Mouse (Mus musculus) olfactory bulb, adult 2 months (tissue): ENCODE results near the gene Rhbdl2. TPM values are rescaled to one million over a fixed set of nuclear protein-coding genes. Genes with fewer than 3 reads are reported as not detected.

Experiments used
- H3K27ac ChIP-seq: fragments of 200-500 bp; 2 replicates; pipeline ENCODE4 v1.5.1; 2012; ENCODE audit warnings: low read depth, low read length; ENCODE audit not compliant: insufficient read depth
- H3K4me1 ChIP-seq: fragments of 200-500 bp; 2 replicates; pipeline ENCODE4 v1.6.1; 2012; ENCODE audit warnings: low read length; ENCODE audit not compliant: control insufficient read depth, insufficient read depth
- H3K4me3 ChIP-seq: fragments of 200-500 bp; 2 replicates; pipeline ENCODE4 v1.5.1; 2012; ENCODE audit warnings: mild to moderate bottlenecking, low read depth, low read length, moderate library complexity; ENCODE audit not compliant: insufficient read depth
- CTCF ChIP-seq: fragments of 200-500 bp; IDR thresholded peaks from 2 replicates; pipeline ENCODE4 v1.5.1; 2012; ENCODE audit warnings: low read depth, mild to moderate bottlenecking, low read length, moderate library complexity; ENCODE audit not compliant: insufficient read depth
- POLR2A ChIP-seq: fragments of 200-500 bp; IDR thresholded peaks from 2 replicates; pipeline ENCODE4 v1.6.1; 2012; ENCODE audit warnings: mild to moderate bottlenecking, low read depth, low read length, moderate library complexity; ENCODE audit not compliant: insufficient read depth
- WGBS: fragments of 180-500 bp; shearing (Covaris S2); methylation state at CpG from one replicate; pipeline ENCODE4 v1.1.7; 2018; 5-methylcytosine and 5-hydroxymethylcytosine counted together
- polyA plus RNA-seq: library from polyadenylated mRNA; stranded (reverse); fragments of >200 nt; gene quantifications from 2 replicates; pipeline ENCODE4 v1.2.4, GENCODE M21; 2012; ENCODE audit warnings: low replicate concordance; ENCODE audit not compliant: missing spikeins, insufficient read depth, insufficient read length

The Rhbdl2 gene
- polyA plus RNA-seq = not detected in 2 replicates

DNA sequence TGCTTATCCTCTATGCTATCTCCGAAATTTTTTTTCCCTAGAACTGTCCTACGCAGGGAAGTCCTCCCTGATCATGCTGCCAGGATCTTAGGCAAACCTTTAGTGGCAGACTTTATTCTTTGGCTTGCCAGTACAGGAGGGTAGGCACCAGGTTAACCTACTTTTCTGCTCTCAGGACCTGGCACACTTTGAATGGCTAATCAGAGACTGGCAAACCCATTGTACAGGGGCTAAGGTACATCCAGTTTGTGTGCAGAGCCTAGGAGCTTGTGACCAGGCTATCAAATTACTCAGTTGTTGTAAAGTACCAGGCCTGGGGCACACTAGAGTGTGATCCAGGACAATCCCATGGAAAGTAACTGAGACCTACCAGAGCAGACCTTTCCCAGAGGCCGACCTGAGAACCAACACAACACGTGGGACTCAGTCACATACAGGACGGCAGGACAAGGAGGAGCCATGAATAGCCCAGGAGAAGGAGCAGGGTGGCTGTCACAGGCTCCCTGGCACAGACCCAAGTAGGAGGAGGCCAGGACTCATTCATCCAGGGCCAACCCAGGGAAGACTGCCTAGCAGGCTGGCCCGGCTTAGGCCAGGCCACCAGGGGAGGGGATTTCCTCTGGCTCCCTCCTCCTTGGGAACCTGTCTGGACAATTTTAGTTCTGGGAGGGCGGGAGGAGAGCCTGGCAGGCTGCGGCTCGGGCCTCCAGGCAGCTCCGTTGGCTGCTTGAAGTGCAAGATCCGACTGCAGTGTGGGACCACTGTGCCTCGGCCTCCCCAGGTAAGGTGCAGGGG lies at the start of gene Rhbdl2:
Rhbdl2 (plus strand) TSS at position 684 of the 795 bp plus-strand sequence.
- no peak within 1 kb of the TSS for H3K4me3 ChIP-seq
- WGBS = 33% methylated on average over 12 of the region's 12 CpGs
- no peak within 1 kb of the TSS for H3K27ac ChIP-seq
- no peak for TF ChIP-seq CTCF
- TF ChIP-seq POLR2A = no peak
- H3K4me1 ChIP-seq = peaks cover 10% of the 10 kb centered on the region

DNA sequence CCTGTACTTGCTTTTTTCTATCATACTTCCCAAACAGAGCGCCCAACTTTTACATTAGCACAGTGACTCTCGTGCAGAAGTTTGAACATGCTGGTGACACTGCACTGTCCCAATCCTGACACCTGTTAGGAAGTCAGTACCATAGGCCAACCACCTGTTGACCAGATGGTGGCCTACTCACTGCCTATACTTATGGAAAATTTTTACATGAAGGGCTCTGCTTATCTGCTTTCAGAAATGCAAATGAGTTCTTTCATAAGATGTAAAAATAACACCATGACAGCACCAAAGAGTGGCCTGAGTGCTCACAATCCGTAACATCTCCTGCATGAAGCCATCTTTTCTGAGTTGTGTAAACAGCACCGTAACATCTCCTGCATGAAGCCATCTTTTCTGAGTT lies 49.0 kb upstream of the Rhbdl2 start:
- no peak for TF ChIP-seq CTCF
- TF ChIP-seq POLR2A = no peak

DNA sequence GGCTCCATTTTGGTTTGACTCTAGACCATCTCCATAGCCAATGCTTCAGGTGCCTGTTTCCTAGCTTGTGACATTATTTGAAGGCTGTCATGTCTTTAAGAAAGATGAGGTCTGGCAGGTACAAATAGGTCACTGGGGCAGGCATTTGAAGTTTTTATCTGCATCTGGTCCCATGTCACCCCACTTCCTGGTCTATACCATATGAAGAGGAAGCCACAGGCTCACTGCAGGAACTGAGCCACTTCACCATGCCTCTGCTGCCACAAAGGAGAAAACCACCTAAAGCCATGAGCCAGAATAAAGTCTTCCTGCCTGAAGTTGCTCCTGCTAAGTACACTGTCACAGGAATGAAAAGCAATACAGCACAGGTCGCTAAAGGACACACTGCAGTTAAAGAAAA lies 44.8 kb upstream of the Rhbdl2 start:
- no peak for TF ChIP-seq CTCF
- Histone ChIP-seq H3K4me1 (peaks cover 5% of the 10 kb centered on the region), H3K4me3 (no peak overlapping the region), H3K27ac (no peak overlapping the region)
- WGBS = 88% methylated on average over 1 of the region's 1 CpGs

More for the DNA sequence above, 49.0 kb upstream of the Rhbdl2 start:
- Histone ChIP-seq H3K4me3 (no peak overlapping the region), H3K4me1 (0 out of 2 replicates have a peak, but pooled peaks cover 1% of the 10 kb centered on the region), H3K27ac (no peak overlapping the region)
- 91% methylated on average over 4 of the region's 4 CpGs for WGBS

DNA sequence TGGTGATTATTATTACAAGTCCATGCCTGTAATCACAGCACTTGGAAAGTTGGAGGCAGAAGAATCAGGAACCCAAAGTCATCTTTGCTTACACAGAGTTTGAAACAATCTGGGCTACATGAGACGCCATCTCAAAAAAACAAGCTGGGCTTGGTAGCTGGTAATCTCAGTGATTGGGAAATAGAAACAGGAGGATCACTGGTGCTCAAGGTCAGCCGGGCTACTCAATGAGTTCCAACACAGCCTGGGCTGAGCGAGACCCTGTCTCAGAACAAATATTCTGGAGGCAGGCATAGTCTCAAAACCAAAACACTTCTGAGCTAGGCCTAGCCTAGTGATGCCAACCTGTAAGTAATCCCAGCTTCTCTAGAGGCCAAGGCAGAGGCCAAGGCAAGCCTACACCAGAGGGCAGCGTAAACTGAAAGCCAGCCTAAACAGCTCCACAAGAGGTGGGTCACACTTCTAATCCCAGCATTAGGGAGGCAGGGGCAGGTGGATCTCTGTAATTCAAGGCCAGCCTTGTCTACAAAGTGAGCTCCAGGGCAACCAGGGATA lies 42.4 kb upstream of the Rhbdl2 start:
- WGBS = 87% methylated on average over 4 of the region's 4 CpGs
- Histone ChIP-seq H3K4me3 (no peak overlapping the region), H3K4me1 (peaks cover 5% of the 10 kb centered on the region), H3K27ac (no peak overlapping the region)
- no peak for TF ChIP-seq CTCF
- no peak for TF ChIP-seq POLR2A

DNA sequence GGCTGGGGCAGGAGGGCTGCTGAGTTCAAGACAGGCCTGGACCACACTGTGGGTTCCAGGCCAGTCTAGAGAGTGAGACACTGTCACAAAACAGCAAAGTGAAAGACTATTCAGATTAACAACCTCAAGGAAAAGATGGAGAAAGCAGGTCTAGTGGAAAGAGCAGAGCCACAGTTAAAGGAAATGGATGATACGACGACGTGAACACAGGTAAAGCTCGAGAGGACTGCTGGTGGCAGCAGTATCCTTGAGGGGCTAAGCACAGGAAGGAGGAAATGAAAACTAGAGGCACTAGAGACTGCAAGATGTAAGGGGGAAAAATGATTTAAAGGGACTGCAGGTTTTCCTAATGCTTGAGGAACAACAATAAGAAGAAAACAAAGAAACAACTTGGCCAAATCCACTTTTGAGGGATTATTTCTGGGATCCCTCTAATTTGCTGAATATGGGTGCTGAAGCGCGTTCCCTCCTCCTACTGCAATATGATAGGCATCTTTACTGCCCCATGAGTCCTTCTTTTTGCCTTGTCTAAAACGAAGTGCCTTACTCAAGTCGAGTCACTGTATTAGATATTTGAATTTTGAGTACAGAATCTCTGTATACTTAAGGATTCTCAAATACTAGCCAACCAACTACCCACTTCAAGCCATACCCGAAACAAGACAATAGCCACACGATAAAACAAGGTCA lies 38.8 kb upstream of the Rhbdl2 start:
- H3K4me1 ChIP-seq = peaks cover 7% of the 10 kb centered on the region
- H3K27ac ChIP-seq = no peak overlapping the region
- no peak for TF ChIP-seq CTCF
- no peak for TF ChIP-seq POLR2A
- peak overlapping the region; percentile 86 for H3K4me3 ChIP-seq
- WGBS = 4% methylated on average over 10 of the region's 10 CpGs

DNA sequence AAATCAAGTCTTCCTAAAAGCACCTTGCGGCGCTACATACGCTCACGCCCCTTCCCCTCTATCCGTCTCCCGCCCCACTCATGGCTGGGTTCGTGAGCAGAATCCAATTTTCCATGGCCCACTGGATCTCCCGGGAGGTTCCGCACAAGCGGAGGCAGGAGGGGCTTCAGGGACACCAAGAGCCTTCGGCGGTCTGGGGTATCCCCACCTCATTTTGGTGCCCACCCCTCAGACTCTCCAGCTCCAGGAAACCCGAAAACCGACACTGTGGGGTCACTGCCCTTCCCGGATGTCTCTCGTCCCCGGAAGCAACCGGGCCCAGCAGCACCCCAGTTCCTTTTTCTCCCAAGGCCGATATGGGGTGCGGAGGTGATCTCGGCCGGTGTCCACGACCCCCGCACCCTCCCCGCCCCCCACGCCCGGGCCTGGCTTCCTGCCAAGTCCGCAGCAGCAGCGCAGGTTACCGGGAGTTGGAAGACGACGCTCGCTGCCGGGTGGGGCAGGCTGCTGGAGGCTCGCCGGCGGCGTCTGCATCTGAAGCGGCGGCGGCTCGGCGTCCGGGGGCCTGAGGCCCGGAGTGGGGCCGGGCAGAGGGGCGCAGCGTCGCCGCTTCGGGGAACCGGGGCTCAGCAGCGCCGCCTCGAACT lies 38.1 kb upstream of the Rhbdl2 start:
- TF ChIP-seq CTCF (no peak), POLR2A (no peak)
- H3K4me1 ChIP-seq = peaks cover 7% of the 10 kb centered on the region
- peak overlapping the region; percentile 66; the same call in 1 of the 2 replicates for H3K27ac ChIP-seq
- under 1% methylated on average over 55 of the region's 55 CpGs for WGBS
- peak overlapping the region; percentile 86 for H3K4me3 ChIP-seq

DNA sequence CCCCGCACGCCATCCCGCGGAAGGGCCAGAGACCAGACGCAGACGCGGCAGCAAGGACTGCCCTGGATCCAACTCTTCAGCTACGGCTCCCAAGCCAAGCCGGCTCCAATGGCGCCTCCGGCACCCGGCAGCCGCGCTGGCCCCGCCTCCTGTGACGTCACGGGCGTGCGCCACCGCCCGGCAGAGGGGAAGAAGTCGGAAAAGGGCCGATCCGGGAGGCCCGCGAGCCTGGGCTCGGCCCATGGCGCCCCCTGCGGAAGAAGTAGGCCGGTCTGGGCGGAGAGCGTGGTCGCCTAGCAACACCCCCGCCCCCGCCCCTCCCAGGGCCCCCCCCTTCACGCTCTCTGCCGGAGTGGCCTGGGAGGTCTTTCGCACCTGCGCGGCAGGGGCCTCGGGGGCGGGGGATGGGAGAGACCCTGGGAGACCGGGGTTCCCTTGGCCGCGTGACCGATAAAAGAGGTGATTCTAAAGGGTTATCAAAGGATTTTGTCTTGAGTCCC lies 37.5 kb upstream of the Rhbdl2 start, which contains the start of gene Akirin1:
Akirin1 (minus strand) TSS at position 194 of the 500 bp plus-strand sequence.
- Histone ChIP-seq H3K4me1 (peaks cover 7% of the 10 kb centered on the region), H3K27ac (peak within 1 kb of the TSS; percentile 66; the same call in 1 of the 2 replicates), H3K4me3 (peak within 1 kb of the TSS; percentile 86)
- WGBS = under 1% methylated on average over 46 of the region's 46 CpGs
- TF ChIP-seq CTCF (no peak), POLR2A (peak; percentile 80)

DNA sequence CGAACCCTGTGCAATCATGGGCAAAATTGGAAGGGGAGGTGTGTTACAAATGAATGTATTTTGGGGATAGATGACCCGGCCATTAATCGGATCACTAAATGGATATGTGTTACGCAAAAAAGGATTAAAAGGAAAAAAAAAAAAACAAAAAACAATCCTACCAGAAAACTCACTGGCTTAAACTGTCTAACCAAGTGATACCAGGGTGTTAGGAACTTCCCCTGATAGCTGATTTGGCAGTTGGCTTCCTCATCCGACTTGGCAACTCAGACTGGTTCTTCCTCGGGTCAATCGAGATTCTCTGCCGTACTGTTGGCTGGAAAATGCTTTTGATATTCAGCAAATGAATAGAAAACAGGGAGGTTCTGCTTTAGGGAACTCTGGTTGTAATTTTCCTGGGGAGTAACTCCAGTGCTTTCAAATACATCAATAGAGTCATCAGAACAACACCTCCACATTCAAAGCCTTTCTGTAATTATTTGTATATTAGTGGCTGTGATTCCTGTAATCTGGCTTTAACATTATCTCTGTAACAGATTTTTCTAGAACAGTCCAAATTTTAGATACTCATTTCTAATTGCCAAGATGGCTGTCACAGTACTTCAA lies 36.9 kb upstream of the Rhbdl2 start:
- TF ChIP-seq CTCF (no peak), POLR2A (no peak)
- peaks cover 5% of the 10 kb centered on the region for H3K4me1 ChIP-seq
- peak overlapping the region; percentile 60 for H3K4me3 ChIP-seq
- H3K27ac ChIP-seq = peak overlapping the region; percentile 56; the same call in 1 of the 2 replicates
- WGBS = under 1% methylated on average over 8 of the region's 8 CpGs
